Mouse (Mus musculus) lung, embryonic 16.5 days (tissue): ENCODE measurements at regions not wholly inside any gene's neighbourhood (a gene's known extent, or its start where the extent isn't known, plus 50 kb on each side); places are given as distances from the start of the nearest gene placed in this dataset.

ENCODE experiments used
- ATAC-seq: fragments of 200-750 bp; cut with Nextera tagmentation; 2 replicates; pipeline ENCODE4 v1.8.0; 2017; ENCODE audit warnings: low read depth, mild to moderate bottlenecking, moderate library complexity
- H3K27ac ChIP-seq: fragments of 300-500 bp; sonication (generic); 2 replicates; pipeline ENCODE4 v1.5.1; 2014; ENCODE audit warnings: mild to moderate bottlenecking, control low read depth, low read length
- H3K27me3 ChIP-seq: fragments of 300-500 bp; sonication (generic); 2 replicates; pipeline ENCODE4 v1.6.1; 2014; ENCODE audit warnings: low read depth, low read length, mixed read lengths; ENCODE audit not compliant: control insufficient read depth, insufficient read depth
- H3K36me3 ChIP-seq: fragments of 300-500 bp; sonication (generic); 2 replicates; pipeline ENCODE4 v1.6.1; 2014; ENCODE audit warnings: low read length; ENCODE audit not compliant: control insufficient read depth, insufficient read depth
- H3K4me1 ChIP-seq: fragments of 300-500 bp; sonication (generic); replicated peaks from 2 replicates; pipeline ENCODE4 v1.6.1; 2014; ENCODE audit warnings: low read length, mixed read lengths; ENCODE audit not compliant: control insufficient read depth, insufficient read depth
- H3K4me2 ChIP-seq: fragments of 300-500 bp; sonication (generic); 2 replicates; pipeline ENCODE4 v1.6.1; 2014; ENCODE audit warnings: low read depth, low read length, control low read depth
- H3K4me3 ChIP-seq: fragments of 300-500 bp; sonication (generic); 2 replicates; pipeline ENCODE4 v1.5.1; 2014; ENCODE audit warnings: mild to moderate bottlenecking, low read length, control low read depth
- H3K9ac ChIP-seq: fragments of 300-500 bp; sonication (generic); 2 replicates; pipeline ENCODE4 v1.6.1; 2014; ENCODE audit warnings: low read length, control low read depth
- H3K9me3 ChIP-seq: fragments of 300-500 bp; sonication (generic); 2 replicates; pipeline ENCODE4 v1.6.1; 2016; ENCODE audit warnings: low read length; ENCODE audit not compliant: control insufficient read depth
- WGBS: fragments of 180-500 bp; shearing (Covaris S2); extraction: QIAGEN DNeasy Blood & Tissue Kit; methylation state at CpG from one replicate; pipeline ENCODE4 v1.1.7; 2014; 5-methylcytosine and 5-hydroxymethylcytosine counted together

GRCm38 (mm10) chr11:45545896-45546626 lies 305.8 kb upstream of the Clint1 start:
- H3K27me3 ChIP-seq, result no peaks in the 10 kb centered on the region
- H3K4me3 ChIP-seq, result no peak overlapping the region
- H3K9me3 ChIP-seq, result no peaks in the 10 kb centered on the region
- 73% methylated on average over 11 of the region's 11 CpGs for WGBS
- no peaks in the 10 kb centered on the region for H3K36me3 ChIP-seq
- no peak overlapping the region for H3K4me2 ChIP-seq
- no peaks in the 10 kb centered on the region for H3K4me1 ChIP-seq
- H3K9ac ChIP-seq, result no peak overlapping the region
- ATAC-seq, result no peak
- no peak overlapping the region for H3K27ac ChIP-seq

DNA sequence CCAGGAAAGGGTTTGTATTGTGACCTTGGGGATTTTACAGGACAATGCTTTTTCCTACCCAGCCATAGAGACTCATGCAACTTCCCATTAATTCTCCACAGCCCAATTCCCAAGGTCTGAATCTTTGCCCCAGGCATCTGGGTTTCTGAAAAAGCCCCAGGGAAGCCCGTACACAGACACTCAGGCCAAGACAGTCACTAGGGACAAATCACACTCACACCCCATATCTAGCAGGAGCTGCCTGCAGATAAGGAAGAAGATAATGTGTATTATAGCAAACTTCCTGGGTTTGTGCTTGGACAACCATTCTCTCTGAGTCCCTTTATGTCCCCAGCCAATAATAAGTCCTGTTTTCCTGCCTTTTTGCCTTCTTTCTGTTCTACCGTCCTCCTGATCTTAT lies 305.0 kb upstream of the Clint1 start:
- no peaks in the 10 kb centered on the region for H3K9me3 ChIP-seq
- no peak overlapping the region for H3K4me2 ChIP-seq
- no peaks in the 10 kb centered on the region for H3K4me1 ChIP-seq
- H3K9ac ChIP-seq, result no peak overlapping the region
- no peak for ATAC-seq
- WGBS, result 29% methylated on average over 2 of the region's 2 CpGs
- no peaks in the 10 kb centered on the region for H3K36me3 ChIP-seq
- no peaks in the 10 kb centered on the region for H3K27me3 ChIP-seq
- no peak overlapping the region for H3K4me3 ChIP-seq
- H3K27ac ChIP-seq, result no peak overlapping the region

DNA sequence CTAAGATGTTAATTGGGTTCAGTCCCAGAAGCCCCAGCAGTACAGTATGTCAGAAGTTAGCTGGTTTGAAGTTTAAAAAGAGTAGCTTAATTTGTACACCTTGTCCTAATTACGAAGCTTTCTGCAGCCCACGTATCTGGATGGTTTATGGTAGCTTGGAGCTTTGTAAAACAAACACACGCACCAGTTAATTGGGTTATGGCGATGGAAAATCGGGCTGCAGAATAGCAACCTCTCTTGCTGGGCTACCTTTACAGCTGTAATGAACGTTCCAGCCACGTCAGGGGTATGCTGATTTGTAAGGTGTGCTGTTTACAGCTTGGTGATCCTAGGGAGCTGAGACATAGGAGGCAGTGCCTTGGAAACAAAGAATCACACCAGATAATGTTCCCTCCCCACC lies 301.5 kb upstream of the Clint1 start:
- Histone ChIP-seq H3K36me3 (no peaks in the 10 kb centered on the region), H3K4me3 (no peak overlapping the region), H3K4me1 (no peaks in the 10 kb centered on the region), H3K27me3 (no peaks in the 10 kb centered on the region), H3K9ac (no peak overlapping the region), H3K27ac (no peak overlapping the region), H3K9me3 (no peaks in the 10 kb centered on the region), H3K4me2 (no peak overlapping the region)
- 55% methylated on average over 7 of the region's 7 CpGs for WGBS
- no peak for ATAC-seq

GRCm38 (mm10) chr11:45577469-45578154 lies 274.2 kb upstream of the Clint1 start:
- no peaks in the 10 kb centered on the region for H3K27me3 ChIP-seq
- no peaks in the 10 kb centered on the region; the same call in 1 of the 2 replicates for H3K9me3 ChIP-seq
- ATAC-seq, result no peak
- no peak overlapping the region for H3K4me2 ChIP-seq
- no peak overlapping the region for H3K27ac ChIP-seq
- H3K9ac ChIP-seq, result no peak overlapping the region
- no peak overlapping the region for H3K4me3 ChIP-seq
- no peaks in the 10 kb centered on the region for H3K36me3 ChIP-seq
- no peaks in the 10 kb centered on the region for H3K4me1 ChIP-seq
- WGBS, result 57% methylated on average over 5 of the region's 5 CpGs

- Histone ChIP-seq H3K4me3 (no peak overlapping the region), H3K27ac (no peak overlapping the region), H3K27me3 (no peaks in the 10 kb centered on the region), H3K9ac (no peak overlapping the region), H3K4me1 (no peaks in the 10 kb centered on the region), H3K9me3 (no peaks in the 10 kb centered on the region), H3K4me2 (no peak overlapping the region), H3K36me3 (no peaks in the 10 kb centered on the region)
- no peak for ATAC-seq
- 42% methylated on average over 3 of the region's 3 CpGs for WGBS
Measured at GRCm38 (mm10) chr11:45592335-45592734, 259.5 kb upstream of the Clint1 start.

DNA sequence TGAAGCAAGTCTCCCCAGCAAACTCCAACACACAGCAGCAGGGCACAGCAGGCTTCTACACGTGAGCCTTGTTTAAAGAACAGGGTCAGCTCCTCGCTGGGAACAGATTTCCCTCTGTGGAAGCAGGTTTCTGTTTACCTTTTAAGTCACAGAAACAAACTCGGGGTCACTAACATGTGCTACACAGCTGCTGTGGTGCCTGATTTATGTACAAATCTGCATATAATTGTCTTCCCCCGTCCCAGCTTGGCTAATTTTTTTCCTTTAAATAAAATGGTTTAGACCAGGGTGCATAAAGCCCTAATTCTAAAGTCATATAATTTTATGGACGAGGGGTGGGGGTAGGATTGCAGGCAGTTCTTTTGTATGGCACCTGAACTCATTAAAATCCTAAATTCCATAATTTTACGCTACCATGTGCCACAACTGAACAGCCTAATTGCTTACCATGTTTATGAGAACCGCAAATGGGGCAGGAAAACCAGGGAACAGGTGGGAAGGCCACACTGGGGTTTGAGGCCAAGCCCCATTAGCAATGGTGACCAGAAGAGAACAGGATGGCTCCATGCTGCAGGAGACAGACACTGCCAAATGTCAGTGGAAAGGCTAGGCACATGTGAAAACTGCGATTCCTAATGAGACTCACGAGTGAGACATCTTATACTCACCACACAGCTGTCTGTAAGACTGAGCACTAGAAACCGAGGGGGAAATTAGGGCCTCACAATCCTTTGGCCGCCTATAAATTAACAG lies 258.8 kb upstream of the Clint1 start:
- ATAC-seq, result no peak
- Histone ChIP-seq H3K4me3 (no peak overlapping the region), H3K36me3 (no peaks in the 10 kb centered on the region), H3K4me1 (no peaks in the 10 kb centered on the region), H3K4me2 (no peak overlapping the region), H3K9me3 (no peaks in the 10 kb centered on the region), H3K9ac (no peak overlapping the region), H3K27ac (no peak overlapping the region), H3K27me3 (no peaks in the 10 kb centered on the region)
- WGBS, result 42% methylated on average over 11 of the region's 11 CpGs

DNA sequence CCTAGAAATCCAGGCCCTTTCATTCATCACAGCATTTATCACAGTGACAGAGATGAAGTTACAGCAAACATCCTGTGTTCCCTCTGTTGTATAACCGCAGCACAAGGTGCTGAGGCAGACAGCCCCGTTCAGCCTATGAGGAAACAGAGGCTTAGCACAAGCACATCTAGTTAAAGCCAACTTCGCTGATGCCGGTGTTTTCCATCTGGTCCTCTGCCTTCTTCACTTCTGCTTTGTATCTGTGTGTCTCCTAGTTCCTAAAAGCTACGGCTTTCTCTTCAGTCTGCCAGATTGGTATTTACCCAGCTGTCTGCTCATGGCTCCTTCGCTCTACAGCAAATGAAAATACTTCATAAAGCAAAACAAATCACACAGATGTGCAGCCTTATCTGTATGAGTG lies 256.5 kb upstream of the Clint1 start:
- no peak overlapping the region for H3K9ac ChIP-seq
- 47% methylated on average over 6 of the region's 6 CpGs for WGBS
- ATAC-seq, result no peak
- H3K4me2 ChIP-seq, result no peak overlapping the region
- no peaks in the 10 kb centered on the region for H3K9me3 ChIP-seq
- H3K4me1 ChIP-seq, result no peaks in the 10 kb centered on the region
- no peaks in the 10 kb centered on the region for H3K36me3 ChIP-seq
- no peak overlapping the region for H3K4me3 ChIP-seq
- H3K27ac ChIP-seq, result no peak overlapping the region
- H3K27me3 ChIP-seq, result no peaks in the 10 kb centered on the region

DNA sequence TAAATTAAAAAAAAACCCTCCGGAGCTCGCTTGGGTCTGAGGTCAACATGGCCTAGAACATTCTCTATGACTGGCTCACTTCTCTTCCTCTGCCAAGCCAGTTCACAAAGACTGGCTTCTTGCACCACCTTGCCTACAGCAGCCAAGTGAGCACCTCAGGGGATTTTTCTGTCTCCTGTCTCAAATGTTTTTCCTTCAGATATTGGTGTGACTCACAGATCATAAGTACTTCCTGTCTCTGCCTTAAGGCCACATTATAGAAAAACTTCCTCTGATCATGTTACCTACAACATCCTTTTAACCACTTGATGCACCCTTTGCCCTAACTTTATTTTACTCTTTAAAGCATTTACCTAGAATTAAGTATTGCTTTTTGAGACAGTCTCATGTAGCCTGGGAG lies 230.0 kb upstream of the Clint1 start:
- Histone ChIP-seq H3K9me3 (no peaks in the 10 kb centered on the region), H3K4me3 (no peak overlapping the region), H3K36me3 (no peaks in the 10 kb centered on the region), H3K27me3 (no peaks in the 10 kb centered on the region), H3K4me2 (no peak overlapping the region), H3K9ac (no peak overlapping the region), H3K4me1 (no peaks in the 10 kb centered on the region), H3K27ac (no peak overlapping the region)
- no peak for ATAC-seq
- 92% methylated on average over 2 of the region's 2 CpGs for WGBS

- Histone ChIP-seq H3K27ac (no peak overlapping the region), H3K4me3 (no peak overlapping the region), H3K4me2 (no peak overlapping the region), H3K9ac (no peak overlapping the region), H3K9me3 (no peaks in the 10 kb centered on the region), H3K4me1 (no peaks in the 10 kb centered on the region), H3K36me3 (no peaks in the 10 kb centered on the region), H3K27me3 (no peaks in the 10 kb centered on the region)
- no peak for ATAC-seq
- 86% methylated on average over 5 of the region's 5 CpGs for whole genome bisulfite sequencing
Measured at GRCm38 (mm10) chr11:45622701-45623100, 229.2 kb upstream of the Clint1 start.
